Mouse (Mus musculus) forelimb bud, embryonic 11.5 days (tissue): ENCODE results near the gene Pgpep1.

Experiments used
- DNase-seq: peaks from one replicate; pipeline ENCODE4 v3.0.0-alpha.2; 2012; ENCODE audit warnings: low read depth, low spot score

Pgpep1 gene

GRCm38 (mm10) chr8:70608749-70609367 is 51.3 kb downstream of the Pgpep1 start, which contains the start of gene Ssbp4:
Ssbp4 (minus strand) TSS chr8:70608872.
- no peak for DNase-seq

- DNase-seq, result peak; percentile 68
Measured at GRCm38 (mm10) chr8:70607898-70608748, 52.1 kb downstream of the Pgpep1 start.

GRCm38 (mm10) chr8:70607603-70607897 is 52.6 kb downstream of the Pgpep1 start:
- no peak for DNase-seq

GRCm38 (mm10) chr8:70606780-70607602 is 53.2 kb downstream of the Pgpep1 start:
- no peak for DNase-seq

GRCm38 (mm10) chr8:70605871-70606779 is 54.1 kb downstream of the Pgpep1 start:
- DNase-seq, result no peak

GRCm38 (mm10) chr8:70604558-70604957 is 55.6 kb downstream of the Pgpep1 start:
- no peak for DNase-seq

- DNase-seq, result no peak
Measured at GRCm38 (mm10) chr8:70602139-70602811, 57.9 kb downstream of the Pgpep1 start.

GRCm38 (mm10) chr8:70601271-70601649 is 58.9 kb downstream of the Pgpep1 start:
- DNase-seq, result peak; percentile 90

- no peak for DNase-seq
Measured at GRCm38 (mm10) chr8:70600473-70601270, 59.5 kb downstream of the Pgpep1 start.

GRCm38 (mm10) chr8:70599507-70600290 is 60.5 kb downstream of the Pgpep1 start:
- no peak for DNase-seq

- DNase-seq, result peak; percentile 71
Measured at GRCm38 (mm10) chr8:70598722-70599121, 61.5 kb downstream of the Pgpep1 start.

GRCm38 (mm10) chr8:70598283-70598682 is 61.9 kb downstream of the Pgpep1 start:
- DNase-seq, result peak; percentile 67

GRCm38 (mm10) chr8:70597417-70598272 is 62.5 kb downstream of the Pgpep1 start:
- DNase-seq, result no peak

GRCm38 (mm10) chr8:70596775-70597416 is 63.3 kb downstream of the Pgpep1 start:
- DNase-seq, result no peak
